Mouse (Mus musculus) retina, postnatal 1 day (tissue): ENCODE data around the gene Hivep1.

Experiments used
- DNase-seq: peaks from one replicate; pipeline ENCODE4 v3.0.0-alpha.2; 2012

Hivep1 gene

GRCm38 (mm10) chr13:42116301-42116700 lies 64.5 kb downstream of the Hivep1 start:
- DNase-seq: no peak

GRCm38 (mm10) chr13:42119062-42119461 lies 67.2 kb downstream of the Hivep1 start:
- no peak for DNase-seq

- no peak for DNase-seq
Measured at GRCm38 (mm10) chr13:42121106-42121776, 69.4 kb downstream of the Hivep1 start.

GRCm38 (mm10) chr13:42121777-42122682 lies 70.2 kb downstream of the Hivep1 start:
- no peak for DNase-seq

GRCm38 (mm10) chr13:42144627-42145026 lies 92.8 kb downstream of the Hivep1 start:
- no peak for DNase-seq

- no peak for DNase-seq
Measured at GRCm38 (mm10) chr13:42149328-42150071, 97.7 kb downstream of the Hivep1 start.

GRCm38 (mm10) chr13:42150072-42150450 lies 98.2 kb downstream of the Hivep1 start:
- no peak for DNase-seq

GRCm38 (mm10) chr13:42150462-42151127 lies 98.8 kb downstream of the Hivep1 start:
- DNase-seq: no peak

GRCm38 (mm10) chr13:42158259-42158658 lies 106.4 kb downstream of the Hivep1 start:
- no peak for DNase-seq

GRCm38 (mm10) chr13:42159416-42160185 lies 107.8 kb downstream of the Hivep1 start:
- DNase-seq: no peak

GRCm38 (mm10) chr13:42170802-42171201 lies 119.0 kb downstream of the Hivep1 start:
- no peak for DNase-seq

GRCm38 (mm10) chr13:42174827-42175420 lies 123.1 kb downstream of the Hivep1 start:
- DNase-seq: peak; percentile 69

GRCm38 (mm10) chr13:42182635-42183034 lies 130.8 kb downstream of the Hivep1 start:
- no peak for DNase-seq

- DNase-seq: no peak
Measured at GRCm38 (mm10) chr13:42184131-42184530, 132.3 kb downstream of the Hivep1 start.

GRCm38 (mm10) chr13:42193016-42193415 lies 141.2 kb downstream of the Hivep1 start:
- DNase-seq: peak; percentile 17

- DNase-seq: no peak
Measured at GRCm38 (mm10) chr13:42195671-42196070, 143.8 kb downstream of the Hivep1 start.

- DNase-seq: no peak
Measured at GRCm38 (mm10) chr13:42197656-42198055, 145.8 kb downstream of the Hivep1 start.

GRCm38 (mm10) chr13:42213556-42213955 lies 161.7 kb downstream of the Hivep1 start:
- DNase-seq: no peak

GRCm38 (mm10) chr13:42222401-42222800 lies 170.6 kb downstream of the Hivep1 start:
- DNase-seq: no peak

GRCm38 (mm10) chr13:42228849-42229248 lies 177.0 kb downstream of the Hivep1 start:
- no peak for DNase-seq

GRCm38 (mm10) chr13:42233741-42234419 lies 182.1 kb downstream of the Hivep1 start:
- no peak for DNase-seq
